Mouse (Mus musculus) lung, postnatal 0 days (tissue): ENCODE measurements around the gene Evx2.

Experiments
- CTCF ChIP-seq: IDR thresholded peaks from 2 replicates; pipeline ENCODE4 v1.5.1; 2016; ENCODE audit warnings: antibody characterized with exemption, mild to moderate bottlenecking
- EP300 ChIP-seq: IDR thresholded peaks from 2 replicates; pipeline ENCODE4 v1.6.1; 2016; ENCODE audit warnings: antibody characterized with exemption, mild to moderate bottlenecking, control low read depth

DNA sequence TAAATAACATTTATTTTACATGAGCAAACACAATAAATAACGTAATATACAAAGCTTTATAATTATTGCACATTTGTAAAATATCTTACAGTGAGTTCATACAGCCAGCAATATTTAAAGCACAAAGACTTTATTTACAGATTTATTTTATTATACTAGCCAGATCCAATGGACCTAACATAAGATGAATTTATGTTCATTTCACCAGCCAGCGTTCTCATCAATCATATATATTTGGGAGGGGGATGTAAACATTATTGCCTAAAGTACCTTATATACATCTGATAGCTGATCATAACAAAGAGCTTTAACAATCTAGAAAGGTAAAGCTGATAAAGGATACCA, 6.4 kb downstream of the Evx2 start:
- no peak for TF ChIP-seq CTCF
- TF ChIP-seq EP300: no peak
